Comparison of ENCODE assay signal across 18 mouse cellular contexts in the genomic region with DNA sequence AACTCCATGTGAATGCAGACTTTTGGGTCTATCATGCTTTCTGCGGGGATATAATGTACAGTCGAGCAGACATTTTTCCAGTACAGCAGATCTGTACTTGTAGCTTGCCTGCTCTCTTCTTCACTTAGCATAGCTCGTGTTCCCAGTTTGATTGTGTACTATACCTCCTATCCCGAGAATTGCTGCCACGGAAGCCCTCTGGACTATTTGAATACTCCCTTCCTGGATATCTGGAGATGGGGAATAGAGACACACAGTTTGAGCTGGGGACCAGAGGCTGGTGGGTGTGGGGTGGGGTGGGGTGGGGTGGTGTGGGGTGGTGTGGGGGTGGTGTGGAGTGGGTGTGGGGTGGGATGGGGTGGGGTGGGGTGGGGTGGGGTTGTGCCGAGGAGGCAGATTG.
"Had no signal": no experiment of that assay in that cellular context is flagged by ENCODE, and none has a peak within 500 bp of the region (broad histone marks: within the 10 kb centered on the region; RNA-seq: fewer than 3 reads in every experiment).

No protein-coding gene starts in this region.

- H3K36me3 ChIP-seq: midbrain, embryonic 10.5 days; midbrain, embryonic 13.5 days; neural tube, embryonic 13.5 days; neural tube, embryonic 15.5 days had no signal

- ATAC-seq: midbrain, embryonic 13.5 days; midbrain, embryonic 16.5 days had no signal

- H3K4me2 ChIP-seq: lung, embryonic 14.5 days; midbrain, embryonic 13.5 days; neural tube, embryonic 13.5 days; neural tube, embryonic 15.5 days had no signal

- DNase-seq: lung, adult 18-20 months; lung, embryonic 14.5 days; lung, postnatal 10 days; lung, postnatal 4 days; retina, postnatal 1 day; right cerebral cortex, adult 18-20 months; right cerebral cortex, postnatal 25 days; right cerebral cortex, postnatal 4 days; spleen, adult 18-20 months; thymus, adult 18-20 months; thymus, postnatal 14 days; thymus, postnatal 4 days had no signal

- H3K27ac ChIP-seq: midbrain, embryonic 10.5 days; midbrain, embryonic 13.5 days; neural tube, embryonic 13.5 days; neural tube, embryonic 15.5 days had no signal

- H3K4me1 ChIP-seq: neural tube, embryonic 15.5 days had no signal

- H3K4me3 ChIP-seq: midbrain, embryonic 10.5 days; midbrain, embryonic 13.5 days; myocyte; neural tube, embryonic 13.5 days; neural tube, embryonic 15.5 days had no signal

- H3K9me3 ChIP-seq: midbrain, embryonic 10.5 days; midbrain, embryonic 13.5 days; neural tube, embryonic 13.5 days; neural tube, embryonic 15.5 days had no signal

- H3K27me3 ChIP-seq: midbrain, embryonic 13.5 days; neural tube, embryonic 13.5 days; neural tube, embryonic 15.5 days had no signal

- H3K9ac ChIP-seq: lung, embryonic 14.5 days; midbrain, embryonic 13.5 days; neural tube, embryonic 13.5 days; neural tube, embryonic 15.5 days had no signal
